Mouse (Mus musculus): Measurements from ENCODE around the gene Pcsk4. TPM values are rescaled to one million over a fixed set of nuclear protein-coding genes. Genes with fewer than 3 reads are reported as not detected.
A peak's percentile ranks its signal among the peaks of the same experiment; 100 is the strongest.

Gene Pcsk4
- polyA plus RNA-seq (2016; fragmentation: Nextera tagmentation; extraction: Ambion mirVana) = 5.0 and 5.5 TPM in 2 replicates

GRCm38 (mm10) chr10:80329273-80330081 lies at the start of gene Pcsk4, which contains the start of gene Reep6:
Gene Pcsk4 (minus strand): TSS chr10:80329498.
Gene Reep6 (plus strand): TSS chr10:80329953.
- H3K4me1 ChIP-seq = peaks cover 44% of the 10 kb centered on the region
- DNase-seq (ENCODE audit: low spot score) = peak; percentile 99
- 5% methylated on average over 36 of the region's 36 CpGs for WGBS
- peaks cover 74% of the 10 kb centered on the region for H3K27me3 ChIP-seq (replicated peaks; ENCODE audit: low read depth, poor library complexity, severe bottlenecking)
- H3K9me3 ChIP-seq = no peaks in the 10 kb centered on the region
- H3K36me3 ChIP-seq (replicated peaks) = no peaks in the 10 kb centered on the region
- peak within 1 kb of the TSS; percentile 65 for H3K4me3 ChIP-seq
- H3K27ac ChIP-seq (replicated peaks) = peak within 1 kb of the TSS; percentile 71

- peaks cover 8% of the 10 kb centered on the region for H3K27me3 ChIP-seq (replicated peaks; ENCODE audit: low read depth, poor library complexity, severe bottlenecking)
- H3K36me3 ChIP-seq (replicated peaks) = peaks cover 37% of the 10 kb centered on the region
- H3K27ac ChIP-seq (replicated peaks) = no peak overlapping the region
- DNase-seq (ENCODE audit: low spot score) = no peak
- no peaks in the 10 kb centered on the region for H3K9me3 ChIP-seq
- H3K4me1 ChIP-seq = peaks cover 9% of the 10 kb centered on the region; the same call in 1 of the 2 replicates
- H3K4me3 ChIP-seq = no peak overlapping the region; the same call in 1 of the 2 replicates
- 53% methylated on average over 10 of the region's 10 CpGs for WGBS
Measured at GRCm38 (mm10) chr10:80377716-80378115, 48.4 kb upstream of the Pcsk4 start.

GRCm38 (mm10) chr10:80376160-80376559 lies 46.9 kb upstream of the Pcsk4 start:
- no peak overlapping the region for H3K27ac ChIP-seq (replicated peaks)
- DNase-seq (ENCODE audit: low spot score) = peak; percentile 93
- no peaks in the 10 kb centered on the region for H3K9me3 ChIP-seq
- no peak overlapping the region for H3K4me3 ChIP-seq
- 2% methylated on average over 7 of the region's 7 CpGs for WGBS
- H3K27me3 ChIP-seq (replicated peaks; ENCODE audit: low read depth, poor library complexity, severe bottlenecking) = peaks cover 14% of the 10 kb centered on the region
- peaks cover 18% of the 10 kb centered on the region for H3K4me1 ChIP-seq
- peaks cover 22% of the 10 kb centered on the region for H3K36me3 ChIP-seq (replicated peaks)

GRCm38 (mm10) chr10:80374063-80374462 lies 44.8 kb upstream of the Pcsk4 start:
- WGBS = 19% methylated on average over 6 of the region's 6 CpGs
- peaks cover under 1% of the 10 kb centered on the region; the same call in 1 of the 2 replicates for H3K36me3 ChIP-seq (replicated peaks)
- H3K4me3 ChIP-seq = no peak overlapping the region
- peaks cover 17% of the 10 kb centered on the region for H3K27me3 ChIP-seq (replicated peaks; ENCODE audit: low read depth, poor library complexity, severe bottlenecking)
- H3K4me1 ChIP-seq = peaks cover 17% of the 10 kb centered on the region
- H3K27ac ChIP-seq (replicated peaks) = no peak overlapping the region
- DNase-seq (ENCODE audit: low spot score) = peak; percentile 73
- H3K9me3 ChIP-seq = no peaks in the 10 kb centered on the region

GRCm38 (mm10) chr10:80372706-80373105 lies 43.4 kb upstream of the Pcsk4 start:
- H3K4me1 ChIP-seq = peaks cover 17% of the 10 kb centered on the region
- 78% methylated on average over 6 of the region's 6 CpGs for WGBS
- H3K27me3 ChIP-seq (replicated peaks; ENCODE audit: low read depth, poor library complexity, severe bottlenecking) = peaks cover 23% of the 10 kb centered on the region
- H3K27ac ChIP-seq (replicated peaks) = 0 out of 2 replicates have a peak overlapping the region, but pooled peaks have one; percentile 16
- no peak overlapping the region for H3K4me3 ChIP-seq
- H3K36me3 ChIP-seq (replicated peaks) = no peaks in the 10 kb centered on the region
- no peak for DNase-seq (ENCODE audit: low spot score)
- H3K9me3 ChIP-seq = peaks cover 6% of the 10 kb centered on the region; the same call in 1 of the 2 replicates

GRCm38 (mm10) chr10:80371983-80372382 lies 42.7 kb upstream of the Pcsk4 start:
- 54% methylated on average over 9 of the region's 9 CpGs for WGBS
- Histone ChIP-seq H3K9me3 (peaks cover 6% of the 10 kb centered on the region; the same call in 1 of the 2 replicates), H3K27ac (replicated peaks) (0 out of 2 replicates have a peak overlapping the region, but pooled peaks have one; percentile 21), H3K27me3 (replicated peaks; ENCODE audit: low read depth, poor library complexity, severe bottlenecking) (peaks cover 30% of the 10 kb centered on the region), H3K4me1 (peaks cover 17% of the 10 kb centered on the region), H3K36me3 (replicated peaks) (no peaks in the 10 kb centered on the region), H3K4me3 (peak overlapping the region; percentile 49)
- DNase-seq (ENCODE audit: low spot score) = no peak

- peak overlapping the region; percentile 49 for H3K4me3 ChIP-seq
- DNase-seq (ENCODE audit: low spot score) = peak; percentile 85
- H3K36me3 ChIP-seq (replicated peaks) = no peaks in the 10 kb centered on the region
- H3K4me1 ChIP-seq = peaks cover 17% of the 10 kb centered on the region
- 5% methylated on average over 12 of the region's 12 CpGs for WGBS
- peaks cover 6% of the 10 kb centered on the region; the same call in 1 of the 2 replicates for H3K9me3 ChIP-seq
- peaks cover 35% of the 10 kb centered on the region for H3K27me3 ChIP-seq (replicated peaks; ENCODE audit: low read depth, poor library complexity, severe bottlenecking)
- peak overlapping the region; percentile 21 for H3K27ac ChIP-seq (replicated peaks)
Measured at GRCm38 (mm10) chr10:80371411-80371966, 42.2 kb upstream of the Pcsk4 start.

GRCm38 (mm10) chr10:80369995-80370747 lies 40.9 kb upstream of the Pcsk4 start:
- H3K9me3 ChIP-seq = peaks cover 6% of the 10 kb centered on the region; the same call in 1 of the 2 replicates
- no peaks in the 10 kb centered on the region for H3K36me3 ChIP-seq (replicated peaks)
- H3K4me3 ChIP-seq = no peak overlapping the region
- DNase-seq (ENCODE audit: low spot score) = no peak
- WGBS = 82% methylated on average over 21 of the region's 21 CpGs
- peaks cover 17% of the 10 kb centered on the region for H3K4me1 ChIP-seq
- no peak overlapping the region for H3K27ac ChIP-seq (replicated peaks)
- H3K27me3 ChIP-seq (replicated peaks; ENCODE audit: low read depth, poor library complexity, severe bottlenecking) = peaks cover 49% of the 10 kb centered on the region

- Histone ChIP-seq H3K27me3 (replicated peaks; ENCODE audit: low read depth, poor library complexity, severe bottlenecking) (peaks cover 64% of the 10 kb centered on the region), H3K4me1 (peaks cover 24% of the 10 kb centered on the region), H3K9me3 (peaks cover 6% of the 10 kb centered on the region; the same call in 1 of the 2 replicates), H3K27ac (replicated peaks) (no peak overlapping the region), H3K4me3 (no peak overlapping the region), H3K36me3 (replicated peaks) (no peaks in the 10 kb centered on the region)
- 91% methylated on average over 6 of the region's 6 CpGs for WGBS
- no peak for DNase-seq (ENCODE audit: low spot score)
Measured at GRCm38 (mm10) chr10:80368392-80368791, 39.1 kb upstream of the Pcsk4 start.

- 74% methylated on average over 5 of the region's 5 CpGs for WGBS
- Histone ChIP-seq H3K27me3 (replicated peaks; ENCODE audit: low read depth, poor library complexity, severe bottlenecking) (peaks cover 64% of the 10 kb centered on the region), H3K27ac (replicated peaks) (no peak overlapping the region), H3K4me1 (peaks cover 24% of the 10 kb centered on the region), H3K36me3 (replicated peaks) (no peaks in the 10 kb centered on the region), H3K9me3 (peaks cover 6% of the 10 kb centered on the region; the same call in 1 of the 2 replicates), H3K4me3 (no peak overlapping the region)
- DNase-seq (ENCODE audit: low spot score) = no peak
Measured at GRCm38 (mm10) chr10:80367954-80368353, 38.7 kb upstream of the Pcsk4 start.

GRCm38 (mm10) chr10:80365736-80366135 lies 36.4 kb upstream of the Pcsk4 start:
- Histone ChIP-seq H3K9me3 (peaks cover 6% of the 10 kb centered on the region; the same call in 1 of the 2 replicates), H3K27ac (replicated peaks) (no peak overlapping the region), H3K4me1 (peaks cover 7% of the 10 kb centered on the region), H3K27me3 (replicated peaks; ENCODE audit: low read depth, poor library complexity, severe bottlenecking) (peaks cover 77% of the 10 kb centered on the region), H3K4me3 (no peak overlapping the region), H3K36me3 (replicated peaks) (no peaks in the 10 kb centered on the region)
- DNase-seq (ENCODE audit: low spot score) = no peak
- 64% methylated on average over 6 of the region's 6 CpGs for WGBS

- WGBS = 48% methylated on average over 6 of the region's 6 CpGs
- no peak for DNase-seq (ENCODE audit: low spot score)
- Histone ChIP-seq H3K27me3 (replicated peaks; ENCODE audit: low read depth, poor library complexity, severe bottlenecking) (peaks cover 95% of the 10 kb centered on the region), H3K9me3 (peaks cover 5% of the 10 kb centered on the region; the same call in 1 of the 2 replicates), H3K27ac (replicated peaks) (no peak overlapping the region), H3K4me3 (no peak overlapping the region; the same call in 1 of the 2 replicates), H3K36me3 (replicated peaks) (no peaks in the 10 kb centered on the region), H3K4me1 (peaks cover 7% of the 10 kb centered on the region)
Measured at GRCm38 (mm10) chr10:80363734-80364133, 34.4 kb upstream of the Pcsk4 start.

Measured in embryonic facial prominence, embryonic 10.5 days (tissue).